Mouse (Mus musculus) stomach, postnatal 0 days (tissue): ENCODE data around the gene Reps2.

Experiments
- CTCF ChIP-seq: IDR thresholded peaks from 2 replicates; pipeline ENCODE4 v1.5.1; 2016; ENCODE audit warnings: antibody characterized with exemption, low read depth, mild to moderate bottlenecking, moderate library complexity
- EP300 ChIP-seq: optimal IDR thresholded peaks from 2 replicates; pipeline ENCODE3; 2016; ENCODE audit warnings: antibody characterized with exemption

GRCm38 (mm10) chrX:162621194-162622090, 22.0 kb downstream of the Reps2 start:
- no peak for TF ChIP-seq CTCF
- TF ChIP-seq EP300, result no peak
